Mouse (Mus musculus): ENCODE measurements around the gene Tubb3.
"Not testable (repeated sequence)": the region's sequence is repeated elsewhere in the genome, so short reads cannot be mapped to it uniquely, and the experiment has no call there.

Gene Tubb3

GRCm38 (mm10) chr8:123431616-123432365 is 20.6 kb downstream of the Tubb3 start:
- DNase-seq (ENCODE audit: low spot score) = no peak

- no peak for DNase-seq (ENCODE audit: low spot score)
These were observed 21.2 kb downstream of the Tubb3 start for GRCm38 (mm10) chr8:123432381-123432780.

GRCm38 (mm10) chr8:123433241-123433974 is 22.2 kb downstream of the Tubb3 start:
- DNase-seq (ENCODE audit: low spot score) = not testable (repeated sequence)

GRCm38 (mm10) chr8:123441788-123442187 is 30.6 kb downstream of the Tubb3 start:
- DNase-seq (ENCODE audit: low spot score) = no peak

- DNase-seq (ENCODE audit: low spot score) = no peak
These were observed 31.1 kb downstream of the Tubb3 start for GRCm38 (mm10) chr8:123442351-123442750.

GRCm38 (mm10) chr8:123442871-123443575 is 31.8 kb downstream of the Tubb3 start:
- DNase-seq (ENCODE audit: low spot score) = peak; percentile 90

- no peak for DNase-seq (ENCODE audit: low spot score)
These were observed 32.3 kb downstream of the Tubb3 start for GRCm38 (mm10) chr8:123443576-123443921.

GRCm38 (mm10) chr8:123444131-123444530 is 32.9 kb downstream of the Tubb3 start:
- DNase-seq (ENCODE audit: low spot score) = no peak

GRCm38 (mm10) chr8:123445981-123446380 is 34.8 kb downstream of the Tubb3 start:
- no peak for DNase-seq (ENCODE audit: low spot score)

- no peak for DNase-seq (ENCODE audit: low spot score)
These were observed 35.6 kb downstream of the Tubb3 start for GRCm38 (mm10) chr8:123446799-123447198.

- DNase-seq (ENCODE audit: low spot score) = no peak
These were observed 39.6 kb downstream of the Tubb3 start for GRCm38 (mm10) chr8:123450783-123451182.

GRCm38 (mm10) chr8:123451747-123452146 is 40.5 kb downstream of the Tubb3 start:
- DNase-seq (ENCODE audit: low spot score) = not testable (repeated sequence)

- DNase-seq (ENCODE audit: low spot score) = no peak
These were observed 40.9 kb downstream of the Tubb3 start for GRCm38 (mm10) chr8:123452149-123452548.

- DNase-seq (ENCODE audit: low spot score) = no peak
These were observed 42.1 kb downstream of the Tubb3 start for GRCm38 (mm10) chr8:123453291-123453690.

GRCm38 (mm10) chr8:123453951-123454350 is 42.7 kb downstream of the Tubb3 start:
- DNase-seq (ENCODE audit: low spot score) = no peak

- DNase-seq (ENCODE audit: low spot score) = no peak
These were observed 43.3 kb downstream of the Tubb3 start for GRCm38 (mm10) chr8:123454559-123454958.

- DNase-seq (ENCODE audit: low spot score) = no peak
These were observed 52.4 kb downstream of the Tubb3 start for GRCm38 (mm10) chr8:123463651-123464050.

GRCm38 (mm10) chr8:123467476-123467875 is 56.3 kb downstream of the Tubb3 start:
- no peak for DNase-seq (ENCODE audit: low spot score)
